Mouse (Mus musculus): Measurements from ENCODE around the gene Acad10. TPM values are rescaled to one million over a fixed set of nuclear protein-coding genes. Genes with fewer than 3 reads are reported as not detected.
"Not testable (repeated sequence)": the region's sequence is repeated elsewhere in the genome, so short reads cannot be mapped to it uniquely, and the experiment has no call there.

Acad10 gene
- polyA plus RNA-seq, 1 experiment from 2014 or later, result 1.5 TPM

DNA sequence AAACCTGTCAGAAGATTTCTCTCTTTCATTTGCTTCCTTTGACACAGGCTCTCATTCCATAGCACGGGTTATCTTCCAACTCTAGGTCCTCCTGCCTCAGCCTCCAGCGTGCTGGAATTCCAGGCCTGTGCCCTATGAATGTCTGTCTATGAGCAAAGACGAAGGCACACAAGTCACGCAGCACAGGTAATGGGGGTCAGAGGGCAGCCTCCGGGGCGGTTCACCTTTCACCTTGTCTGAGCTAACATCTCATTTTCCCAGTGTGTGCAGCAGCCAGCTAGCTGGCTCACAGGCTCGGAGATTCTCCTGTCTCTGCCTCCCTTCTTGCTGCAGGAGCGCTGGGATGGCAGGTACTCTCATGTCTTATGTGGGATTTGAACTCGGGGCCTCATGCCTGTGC, 20.7 kb downstream of the Acad10 start:
- Histone ChIP-seq H3K4me1 (no peaks in the 10 kb centered on the region), H3K4me3 (no peak overlapping the region), H3K27me3 (ENCODE audit: insufficient read depth, poor library complexity, severe bottlenecking) (no peaks in the 10 kb centered on the region), H3K36me3 (peaks cover 6% of the 10 kb centered on the region; the same call in 1 of the 2 replicates), H3K9me3 (no peaks in the 10 kb centered on the region), H3K27ac (no peak overlapping the region)
- WGBS, result 90% methylated on average over 9 of the region's 9 CpGs
- DNase-seq (ENCODE audit: low spot score), result no peak

DNA sequence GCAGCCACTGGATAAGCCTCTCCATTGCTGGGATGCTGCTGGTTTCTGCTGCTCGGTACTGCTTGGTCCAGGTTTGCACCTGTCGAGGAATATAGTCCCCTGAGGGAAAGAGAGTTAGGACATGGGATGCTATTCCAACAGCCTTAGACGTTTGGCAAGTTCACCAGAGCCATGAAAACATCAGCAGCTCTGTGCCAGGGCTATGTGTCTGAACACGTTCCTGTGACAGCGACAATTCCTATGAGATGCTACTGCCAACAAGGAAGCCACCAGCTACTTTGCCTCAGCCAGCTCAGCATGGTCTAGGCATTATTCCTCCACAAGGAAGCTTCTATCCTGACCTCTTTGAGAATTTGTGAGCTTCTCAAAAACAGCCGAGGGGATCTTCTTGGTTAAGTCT, 23.0 kb downstream of the Acad10 start:
- WGBS, result 80% methylated on average over 6 of the region's 6 CpGs

DNA sequence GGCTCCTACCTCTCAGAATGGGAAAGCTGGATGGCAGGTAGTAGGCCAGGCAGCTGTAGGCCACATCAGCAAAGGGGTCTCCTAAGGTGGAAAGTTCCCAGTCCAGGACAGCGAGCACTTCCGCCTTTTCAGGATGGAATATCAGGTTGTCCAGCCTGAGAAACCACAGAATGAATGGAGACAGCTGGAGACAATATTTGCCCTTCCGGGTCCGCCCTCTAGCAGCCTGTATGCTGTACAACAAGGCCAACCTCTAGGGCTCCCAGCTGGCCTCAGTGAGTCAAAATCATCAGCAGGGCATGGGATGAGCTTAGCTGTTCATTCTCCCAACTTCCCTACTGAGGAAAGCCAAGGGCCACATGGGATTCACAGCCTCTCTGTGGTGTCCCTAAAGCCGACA, 25.6 kb downstream of the Acad10 start:
- Histone ChIP-seq H3K36me3 (peaks cover 3% of the 10 kb centered on the region; the same call in 1 of the 2 replicates), H3K27me3 (ENCODE audit: insufficient read depth, poor library complexity, severe bottlenecking) (no peaks in the 10 kb centered on the region), H3K27ac (no peak overlapping the region), H3K4me3 (no peak overlapping the region), H3K9me3 (no peaks in the 10 kb centered on the region), H3K4me1 (peaks cover 9% of the 10 kb centered on the region)
- no peak for DNase-seq (ENCODE audit: low spot score)
- 91% methylated on average over 5 of the region's 5 CpGs for WGBS

More for the DNA sequence above, 23.0 kb downstream of the Acad10 start:
- H3K36me3 ChIP-seq, result peaks cover 3% of the 10 kb centered on the region; the same call in 1 of the 2 replicates
- peaks cover 8% of the 10 kb centered on the region for H3K4me1 ChIP-seq
- DNase-seq (ENCODE audit: low spot score), result no peak
- H3K4me3 ChIP-seq, result no peak overlapping the region
- no peaks in the 10 kb centered on the region for H3K9me3 ChIP-seq
- no peak overlapping the region for H3K27ac ChIP-seq
- H3K27me3 ChIP-seq (ENCODE audit: insufficient read depth, poor library complexity, severe bottlenecking), result no peaks in the 10 kb centered on the region

DNA sequence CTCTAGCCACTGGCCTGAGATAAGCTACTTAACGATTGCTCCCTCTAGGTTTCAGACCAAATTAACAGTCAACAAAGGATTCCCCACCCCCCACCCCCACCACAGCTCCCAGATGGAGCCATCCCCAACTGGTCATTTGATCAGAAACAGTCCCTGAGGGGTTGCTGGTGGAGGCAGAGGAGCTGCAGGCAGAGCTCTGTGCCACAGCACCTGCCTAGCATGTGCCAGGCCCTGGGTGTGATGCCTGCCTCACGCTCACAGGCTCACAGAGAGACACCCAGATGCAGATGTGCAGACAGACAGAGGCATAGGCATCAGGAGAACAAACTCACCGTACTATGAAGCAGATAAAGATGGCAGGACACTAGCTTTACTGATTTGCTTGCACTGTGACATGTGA, 27.5 kb downstream of the Acad10 start:
- Histone ChIP-seq H3K27me3 (ENCODE audit: insufficient read depth, poor library complexity, severe bottlenecking) (no peaks in the 10 kb centered on the region), H3K27ac (no peak overlapping the region), H3K36me3 (0 out of 2 replicates have a peak, but pooled peaks cover 3% of the 10 kb centered on the region), H3K9me3 (no peaks in the 10 kb centered on the region), H3K4me1 (peaks cover 9% of the 10 kb centered on the region), H3K4me3 (no peak overlapping the region)
- WGBS, result 32% methylated on average over 3 of the region's 3 CpGs
- DNase-seq (ENCODE audit: low spot score), result no peak

DNA sequence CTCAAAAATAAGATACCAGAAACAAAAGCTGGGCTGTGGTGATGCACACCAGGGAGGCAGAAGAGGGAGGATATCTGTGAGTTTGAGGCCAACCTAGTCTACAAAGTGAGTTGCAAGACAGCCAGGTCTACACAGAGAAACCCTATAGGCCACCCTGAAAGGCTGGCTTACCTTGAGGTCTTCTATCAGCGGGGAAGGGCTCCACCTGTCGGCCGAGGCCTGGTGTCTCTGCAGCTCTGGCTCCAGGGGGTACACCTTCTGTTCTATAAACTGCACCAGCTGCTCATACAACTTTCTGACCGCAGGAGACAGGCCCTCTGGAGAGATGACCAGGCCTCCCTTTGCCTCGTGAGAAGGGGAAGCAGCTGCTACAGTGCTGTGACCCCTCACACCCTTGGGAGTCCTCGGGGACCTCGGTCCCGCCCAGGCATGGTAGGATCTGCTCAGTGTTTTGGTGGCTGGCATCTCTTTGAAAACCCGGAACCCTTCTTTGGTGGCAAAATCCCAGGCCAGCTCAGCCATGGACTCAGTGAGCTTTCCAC, 29.1 kb downstream of the Acad10 start:
- H3K27ac ChIP-seq; H3K36me3 ChIP-seq; DNase-seq (ENCODE audit: low spot score); H3K4me1 ChIP-seq; H3K9me3 ChIP-seq; H3K27me3 ChIP-seq (ENCODE audit: insufficient read depth, poor library complexity, severe bottlenecking); H3K4me3 ChIP-seq: not testable (repeated sequence)
- WGBS, result 58% methylated on average over 9 of the region's 9 CpGs

DNA sequence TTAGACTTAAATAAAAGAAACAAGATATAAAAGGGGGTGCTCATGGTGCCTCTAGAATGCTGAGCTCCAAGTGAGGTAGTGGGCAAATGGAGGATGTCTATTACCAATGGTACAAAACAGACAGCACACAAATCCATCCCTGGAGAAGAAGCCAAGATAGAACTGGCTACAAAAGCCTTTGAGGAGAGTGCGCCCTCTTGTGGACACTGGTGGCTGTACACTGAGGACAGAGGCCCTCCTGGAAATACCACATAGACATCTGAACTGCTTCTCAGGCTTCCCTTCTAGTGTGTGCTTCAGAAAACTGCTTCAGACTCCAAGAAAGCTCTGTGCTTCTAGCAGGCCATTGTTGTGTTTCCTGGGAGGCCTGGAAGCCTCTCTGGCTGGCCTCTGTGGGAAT, 32.4 kb downstream of the Acad10 start:
- no peak for DNase-seq (ENCODE audit: low spot score)
- 0% methylated on average over 1 of the region's 1 CpGs for WGBS
- peaks cover 6% of the 10 kb centered on the region for H3K4me1 ChIP-seq

DNA sequence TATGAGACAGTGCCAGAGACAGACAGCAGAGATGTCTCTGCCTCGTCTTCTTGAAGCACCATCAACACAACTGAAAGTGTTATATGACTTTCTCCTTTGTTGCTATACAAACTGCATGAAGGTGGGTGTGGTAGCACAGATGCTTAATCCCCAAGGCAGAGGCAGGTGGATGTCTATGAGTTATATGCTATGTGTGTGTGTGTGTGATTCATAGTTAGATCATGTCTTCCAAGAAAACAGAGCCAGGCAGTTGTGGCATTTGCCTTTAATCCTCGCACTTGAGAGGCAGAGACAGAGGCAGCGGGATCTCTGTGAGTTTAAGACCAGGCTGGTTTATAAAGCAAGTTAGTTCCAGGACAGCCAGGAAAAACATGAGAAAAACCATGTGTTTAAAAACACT, 37.1 kb downstream of the Acad10 start:
- H3K4me1 ChIP-seq, result peaks cover 12% of the 10 kb centered on the region
- H3K27ac ChIP-seq, result no peak overlapping the region
- H3K36me3 ChIP-seq, result peaks cover 6% of the 10 kb centered on the region; the same call in 1 of the 2 replicates
- no peaks in the 10 kb centered on the region for H3K9me3 ChIP-seq
- no peak overlapping the region for H3K4me3 ChIP-seq
- DNase-seq (ENCODE audit: low spot score), result no peak
- H3K27me3 ChIP-seq (ENCODE audit: insufficient read depth, poor library complexity, severe bottlenecking), result no peaks in the 10 kb centered on the region
- 86% methylated on average over 3 of the region's 3 CpGs for WGBS

More for the DNA sequence above, 32.4 kb downstream of the Acad10 start:
- Histone ChIP-seq H3K27ac (no peak overlapping the region), H3K27me3 (ENCODE audit: insufficient read depth, poor library complexity, severe bottlenecking) (no peaks in the 10 kb centered on the region), H3K4me3 (no peak overlapping the region), H3K36me3 (0 out of 2 replicates have a peak, but pooled peaks cover 6% of the 10 kb centered on the region), H3K9me3 (no peaks in the 10 kb centered on the region)

DNA sequence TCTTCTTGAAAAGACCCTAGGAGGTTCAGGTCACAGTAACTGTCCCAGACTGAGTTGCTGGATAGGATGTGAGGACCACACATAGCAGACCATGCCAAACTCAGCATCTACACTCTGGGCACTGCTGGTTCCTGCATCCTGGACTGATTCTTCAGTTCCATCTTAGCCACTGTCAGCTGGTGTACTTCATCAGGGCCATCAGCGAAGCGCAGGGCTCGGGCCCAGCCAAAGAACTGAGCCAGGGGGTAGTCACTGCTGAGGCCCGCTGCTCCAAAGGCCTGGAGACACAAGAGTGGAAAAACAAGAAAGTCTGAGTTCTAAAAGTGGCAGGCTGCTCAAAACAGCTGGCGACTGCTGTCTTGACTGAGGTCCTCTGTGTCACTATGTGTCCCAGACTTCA, 39.2 kb downstream of the Acad10 start:
- H3K9me3 ChIP-seq, result no peaks in the 10 kb centered on the region
- H3K27ac ChIP-seq, result no peak overlapping the region
- H3K36me3 ChIP-seq, result peaks cover 6% of the 10 kb centered on the region; the same call in 1 of the 2 replicates
- peaks cover 12% of the 10 kb centered on the region for H3K4me1 ChIP-seq
- H3K27me3 ChIP-seq (ENCODE audit: insufficient read depth, poor library complexity, severe bottlenecking), result no peaks in the 10 kb centered on the region
- 94% methylated on average over 5 of the region's 5 CpGs for WGBS
- H3K4me3 ChIP-seq, result no peak overlapping the region
- DNase-seq (ENCODE audit: low spot score), result no peak

DNA sequence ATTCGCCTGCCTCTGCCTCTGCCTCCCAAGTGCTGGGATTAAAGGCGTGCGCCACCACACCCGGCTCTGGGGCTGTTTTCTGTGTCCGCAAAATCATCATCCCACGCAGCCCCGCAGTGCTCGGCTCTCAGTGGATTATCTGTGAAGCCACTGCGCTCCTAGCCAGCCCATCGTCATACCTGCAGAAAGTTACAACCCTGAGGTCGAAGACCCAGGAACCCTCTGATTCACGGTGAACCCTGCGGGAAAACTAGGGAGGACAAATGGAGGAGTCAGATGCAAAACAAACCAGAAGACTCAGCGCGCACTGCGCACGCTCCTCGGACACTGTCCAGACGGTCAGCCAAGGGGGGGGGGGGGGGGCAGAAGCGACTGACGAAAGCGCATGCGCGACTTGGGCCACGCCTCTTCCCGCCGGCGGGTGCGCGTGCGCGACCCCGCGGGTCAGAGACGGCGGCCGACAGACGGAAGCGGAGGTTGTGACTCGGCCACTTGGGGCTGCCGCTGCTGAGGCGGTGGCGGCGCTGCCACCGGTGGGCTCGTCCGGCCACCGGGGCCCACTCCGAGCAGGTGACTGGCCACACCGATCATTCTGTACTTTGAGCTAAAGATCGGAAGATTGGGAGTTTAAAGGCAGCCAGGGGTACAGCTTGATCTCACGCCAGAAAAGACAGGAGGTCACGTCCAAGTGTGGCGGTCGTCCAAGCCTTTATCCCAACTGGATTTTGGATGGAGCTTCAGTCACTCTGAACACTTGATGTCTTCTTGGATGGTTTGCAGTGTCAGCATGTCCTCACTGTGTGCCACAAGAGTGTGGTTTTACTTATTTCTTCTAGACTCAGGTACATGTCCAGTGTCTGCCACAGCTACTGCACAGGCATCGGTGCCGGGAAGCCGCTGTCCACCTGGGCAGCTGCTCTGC, 41.5 kb downstream of the Acad10 start, which contains the start of gene Acad12:
Gene Acad12, minus strand, starts transcription at position 347 of the 922 bp plus-strand sequence.
- Histone ChIP-seq H3K9me3 (no peaks in the 10 kb centered on the region), H3K27me3 (ENCODE audit: insufficient read depth, poor library complexity, severe bottlenecking) (no peaks in the 10 kb centered on the region), H3K4me1 (peaks cover 12% of the 10 kb centered on the region), H3K27ac (peak within 1 kb of the TSS; percentile 84), H3K36me3 (peaks cover 2% of the 10 kb centered on the region; the same call in 1 of the 2 replicates), H3K4me3 (peak within 1 kb of the TSS; percentile 81)
- under 1% methylated on average over 56 of the region's 58 CpGs for WGBS
- DNase-seq (ENCODE audit: low spot score), result peak; percentile 96

DNA sequence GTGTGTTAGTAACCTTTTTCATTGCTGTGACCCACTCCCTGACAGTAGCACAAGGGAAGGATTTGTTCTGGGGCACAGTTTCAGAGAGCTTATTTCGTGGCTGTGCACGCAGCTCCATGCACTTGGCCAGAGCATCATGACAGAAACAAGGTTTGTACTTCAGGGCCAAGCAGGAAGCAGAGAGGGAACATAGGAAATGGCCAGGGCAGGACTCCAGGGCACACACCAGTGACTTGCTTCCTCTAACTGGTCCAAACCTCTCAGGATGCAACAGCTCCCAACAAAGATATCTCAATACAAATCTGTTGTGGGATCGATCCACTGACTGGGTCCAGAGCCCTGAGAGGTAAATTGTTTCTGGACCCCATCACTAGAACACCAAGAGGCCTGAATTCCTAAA, 45.4 kb downstream of the Acad10 start:
- H3K36me3 ChIP-seq; H3K4me3 ChIP-seq; H3K27ac ChIP-seq; H3K27me3 ChIP-seq (ENCODE audit: insufficient read depth, poor library complexity, severe bottlenecking); DNase-seq (ENCODE audit: low spot score); H3K4me1 ChIP-seq; H3K9me3 ChIP-seq: not testable (repeated sequence)
- WGBS, result 79% methylated on average over 3 of the region's 3 CpGs

DNA sequence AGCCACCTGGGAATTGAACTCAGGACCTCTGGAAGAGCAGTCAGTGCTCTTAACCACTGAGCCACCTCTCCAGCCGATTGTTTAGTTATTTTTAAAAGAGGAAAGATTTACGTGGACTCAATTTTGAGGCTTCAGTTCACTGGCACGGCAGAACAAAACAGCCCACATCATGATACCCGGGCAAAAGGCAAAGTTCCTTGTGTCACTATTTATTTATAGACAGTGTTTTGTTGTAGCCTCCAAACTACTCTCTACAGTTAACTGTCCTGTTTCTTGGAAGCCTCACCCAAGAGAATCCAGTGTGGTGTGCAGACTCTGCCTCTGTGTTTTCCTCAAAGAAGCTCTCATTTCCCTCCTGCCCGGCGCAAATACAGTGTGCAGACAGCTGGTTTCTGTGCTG, 48.3 kb downstream of the Acad10 start:
- H3K27ac ChIP-seq, result no peak overlapping the region
- H3K4me3 ChIP-seq, result no peak overlapping the region
- no peak for DNase-seq (ENCODE audit: low spot score)
- H3K4me1 ChIP-seq, result no peaks in the 10 kb centered on the region
- H3K9me3 ChIP-seq, result no peaks in the 10 kb centered on the region
- H3K36me3 ChIP-seq, result no peaks in the 10 kb centered on the region
- 84% methylated on average over 6 of the region's 6 CpGs for WGBS
- H3K27me3 ChIP-seq (ENCODE audit: insufficient read depth, poor library complexity, severe bottlenecking), result no peaks in the 10 kb centered on the region

DNA sequence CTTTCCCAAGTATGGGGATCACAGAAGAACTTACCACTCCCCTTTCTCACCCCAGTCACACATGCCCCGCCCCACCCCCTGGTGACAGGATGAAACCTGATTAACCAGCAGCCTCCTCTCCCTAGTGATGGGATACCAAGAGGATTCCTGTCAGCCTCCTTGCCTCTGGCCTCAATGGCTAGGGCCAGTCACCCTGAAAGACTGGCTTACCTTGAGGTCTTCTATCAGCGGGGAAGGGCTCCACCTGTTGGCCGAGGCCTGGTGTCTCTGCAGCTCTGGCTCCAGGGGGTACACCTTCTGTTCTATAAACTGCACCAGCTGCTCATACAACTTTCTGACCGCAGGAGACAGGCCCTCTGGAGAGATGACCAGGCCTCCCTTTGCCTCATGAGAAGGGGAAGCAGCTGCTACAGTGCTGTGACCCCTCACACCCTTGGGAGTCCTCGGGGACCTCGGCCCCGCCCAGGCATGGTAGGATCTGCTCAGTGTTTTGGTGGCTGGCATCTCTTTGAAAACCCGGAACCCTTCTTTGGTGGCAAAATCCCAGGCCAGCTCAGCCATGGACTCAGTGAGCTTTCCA, 50.7 kb downstream of the Acad10 start:
- not testable (repeated sequence) for H3K4me1 ChIP-seq; H3K4me3 ChIP-seq; H3K27ac ChIP-seq; H3K36me3 ChIP-seq; DNase-seq (ENCODE audit: low spot score); H3K27me3 ChIP-seq (ENCODE audit: insufficient read depth, poor library complexity, severe bottlenecking); H3K9me3 ChIP-seq
- 47% methylated on average over 8 of the region's 8 CpGs for WGBS

DNA sequence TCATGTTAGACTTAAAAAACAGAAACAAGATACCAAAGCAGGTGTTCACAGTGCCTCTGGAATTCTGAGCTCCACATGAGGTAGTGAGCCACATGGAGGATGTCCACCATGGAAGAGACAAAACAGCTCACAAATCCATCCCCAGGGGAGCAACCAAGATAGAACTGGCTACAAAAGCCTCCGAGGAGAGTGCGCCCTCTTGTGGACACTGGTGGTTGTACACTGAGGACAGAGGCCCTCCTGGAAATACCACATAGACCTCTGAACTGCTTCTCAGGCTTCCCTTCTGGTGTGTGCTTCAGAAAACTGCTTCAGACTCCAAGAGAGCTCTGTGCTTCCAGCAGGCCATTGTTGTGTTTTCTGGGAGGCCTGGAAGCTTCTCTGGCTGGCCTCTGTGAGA, 54.2 kb downstream of the Acad10 start:
- no peak overlapping the region for H3K27ac ChIP-seq
- no peaks in the 10 kb centered on the region for H3K4me1 ChIP-seq
- peak; percentile 86 for DNase-seq (ENCODE audit: low spot score)
- no peaks in the 10 kb centered on the region for H3K36me3 ChIP-seq
- H3K9me3 ChIP-seq, result no peaks in the 10 kb centered on the region
- H3K4me3 ChIP-seq, result no peak overlapping the region
- 4% methylated on average over 2 of the region's 2 CpGs for WGBS
- no peaks in the 10 kb centered on the region for H3K27me3 ChIP-seq (ENCODE audit: insufficient read depth, poor library complexity, severe bottlenecking)

Data from heart, embryonic 10.5 days (tissue).